Mouse (Mus musculus) neural tube, embryonic 15.5 days (tissue): ENCODE data around the gene Ciita. TPM values are rescaled to one million over a fixed set of nuclear protein-coding genes. Genes with fewer than 3 reads are reported as not detected.
A peak's percentile ranks its signal among the peaks of the same experiment; 100 is the strongest.

Source experiments
- ATAC-seq: fragments of 200-750 bp; cut with Nextera tagmentation; 2 replicates; pipeline ENCODE4 v1.8.0; 2017; ENCODE audit warnings: mild to moderate bottlenecking, moderate TSS enrichment, moderate library complexity; ENCODE audit not compliant: low FRiP score
- H3K27ac ChIP-seq: fragments of 300-500 bp; sonication (generic); replicated peaks from 2 replicates; pipeline ENCODE4 v1.5.1; 2015; ENCODE audit warnings: mild to moderate bottlenecking, inconsistent platforms
- H3K27me3 ChIP-seq: fragments of 300-500 bp; sonication (generic); replicated peaks from 2 replicates; pipeline ENCODE4 v1.6.1; 2015; ENCODE audit warnings: inconsistent platforms
- H3K36me3 ChIP-seq: fragments of 300-500 bp; sonication (generic); 2 replicates; pipeline ENCODE4 v1.6.1; 2015; ENCODE audit warnings: inconsistent platforms
- H3K4me1 ChIP-seq: fragments of 300-500 bp; sonication (generic); 2 replicates; pipeline ENCODE4 v1.6.1; 2015; ENCODE audit warnings: inconsistent platforms
- H3K4me2 ChIP-seq: fragments of 300-500 bp; sonication (generic); 2 replicates; pipeline ENCODE4 v1.6.1; 2015; ENCODE audit warnings: inconsistent platforms, mild to moderate bottlenecking, moderate library complexity
- H3K4me3 ChIP-seq: fragments of 300-500 bp; sonication (generic); replicated peaks from 2 replicates; pipeline ENCODE4 v1.5.1; 2015; ENCODE audit warnings: mild to moderate bottlenecking, inconsistent platforms
- H3K9ac ChIP-seq: fragments of 300-500 bp; sonication (generic); replicated peaks from 2 replicates; pipeline ENCODE4 v1.6.1; 2015; ENCODE audit warnings: mild to moderate bottlenecking, inconsistent platforms
- H3K9me3 ChIP-seq: fragments of 300-500 bp; sonication (generic); replicated peaks from 2 replicates; pipeline ENCODE4 v1.6.1; 2016; ENCODE audit warnings: inconsistent platforms
- WGBS: fragments of 180-500 bp; shearing (Covaris S2); methylation state at CpG from one replicate; pipeline ENCODE4 v1.1.7; 2015; ENCODE audit warnings: mixed read lengths; 5-methylcytosine and 5-hydroxymethylcytosine counted together
- polyA plus RNA-seq: library from polyadenylated mRNA; unstranded; fragments of >200 nt; fragmentation: Nextera tagmentation; extraction: Ambion mirVana; gene quantifications from 2 replicates; pipeline ENCODE4 v1.2.1, GENCODE M21; 2015

The Ciita gene
- polyA plus RNA-seq, 1 experiment from 2014 or later, result 0.47 TPM

DNA sequence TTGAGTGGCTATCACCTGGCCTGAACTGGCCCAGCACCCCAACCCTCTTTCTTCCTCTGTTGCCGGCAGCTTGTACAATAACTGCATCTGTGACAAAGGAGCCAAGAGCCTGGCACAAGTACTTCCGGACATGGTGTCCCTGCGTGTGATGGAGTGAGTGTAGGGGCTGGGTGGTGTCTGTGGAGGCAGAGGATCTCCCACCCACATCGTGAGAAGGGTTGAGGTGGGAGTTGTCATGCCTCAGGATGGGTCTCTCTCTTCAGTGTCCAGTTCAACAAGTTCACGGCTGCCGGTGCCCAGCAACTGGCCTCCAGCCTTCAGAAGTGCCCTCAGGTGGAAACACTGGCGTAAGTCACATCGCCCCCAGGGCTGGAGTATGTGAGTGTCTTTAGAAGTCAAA lies 43.8 kb downstream of the Ciita start:
- no peak overlapping the region for H3K4me3 ChIP-seq
- 93% methylated on average over 8 of the region's 8 CpGs for WGBS
- no peak overlapping the region for H3K9ac ChIP-seq
- ATAC-seq, result no peak
- no peaks in the 10 kb centered on the region for H3K36me3 ChIP-seq
- no peak overlapping the region for H3K27ac ChIP-seq
- H3K27me3 ChIP-seq, result no peaks in the 10 kb centered on the region
- H3K4me1 ChIP-seq, result no peaks in the 10 kb centered on the region
- no peak overlapping the region for H3K4me2 ChIP-seq
- no peaks in the 10 kb centered on the region for H3K9me3 ChIP-seq

GRCm38 (mm10) chr16:10524866-10525609 lies 45.2 kb downstream of the Ciita start:
- Histone ChIP-seq H3K4me3 (no peak overlapping the region), H3K27me3 (no peaks in the 10 kb centered on the region), H3K9me3 (no peaks in the 10 kb centered on the region), H3K4me2 (no peak overlapping the region), H3K4me1 (no peaks in the 10 kb centered on the region), H3K36me3 (peaks cover 5% of the 10 kb centered on the region; the same call in 1 of the 2 replicates), H3K9ac (no peak overlapping the region), H3K27ac (no peak overlapping the region)
- no peak for ATAC-seq
- WGBS, result 89% methylated on average over 4 of the region's 4 CpGs

DNA sequence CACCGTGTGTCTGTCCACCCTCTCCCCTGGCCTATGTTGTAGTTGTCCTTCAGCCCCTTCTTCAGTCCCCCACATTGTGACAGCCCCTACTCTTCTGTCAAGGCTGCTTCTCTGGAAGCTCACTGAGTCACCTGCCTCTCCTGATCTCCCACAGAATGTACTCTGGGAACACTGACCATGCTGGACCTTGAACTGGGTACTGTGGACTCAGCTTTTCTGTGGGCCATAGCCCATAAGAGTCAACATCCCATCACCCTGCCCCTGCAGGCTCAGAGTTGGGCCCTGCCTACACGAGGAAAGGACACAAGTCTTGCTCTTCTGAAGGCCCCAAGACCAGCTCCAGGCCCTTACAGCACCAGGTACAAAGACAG lies 45.7 kb downstream of the Ciita start:
- Histone ChIP-seq H3K27me3 (no peaks in the 10 kb centered on the region), H3K27ac (no peak overlapping the region), H3K4me2 (no peak overlapping the region), H3K4me3 (no peak overlapping the region), H3K9me3 (no peaks in the 10 kb centered on the region), H3K9ac (no peak overlapping the region), H3K36me3 (peaks cover 11% of the 10 kb centered on the region; the same call in 1 of the 2 replicates), H3K4me1 (no peaks in the 10 kb centered on the region)
- no peak for ATAC-seq
- 69% methylated on average over 2 of the region's 2 CpGs for WGBS

DNA sequence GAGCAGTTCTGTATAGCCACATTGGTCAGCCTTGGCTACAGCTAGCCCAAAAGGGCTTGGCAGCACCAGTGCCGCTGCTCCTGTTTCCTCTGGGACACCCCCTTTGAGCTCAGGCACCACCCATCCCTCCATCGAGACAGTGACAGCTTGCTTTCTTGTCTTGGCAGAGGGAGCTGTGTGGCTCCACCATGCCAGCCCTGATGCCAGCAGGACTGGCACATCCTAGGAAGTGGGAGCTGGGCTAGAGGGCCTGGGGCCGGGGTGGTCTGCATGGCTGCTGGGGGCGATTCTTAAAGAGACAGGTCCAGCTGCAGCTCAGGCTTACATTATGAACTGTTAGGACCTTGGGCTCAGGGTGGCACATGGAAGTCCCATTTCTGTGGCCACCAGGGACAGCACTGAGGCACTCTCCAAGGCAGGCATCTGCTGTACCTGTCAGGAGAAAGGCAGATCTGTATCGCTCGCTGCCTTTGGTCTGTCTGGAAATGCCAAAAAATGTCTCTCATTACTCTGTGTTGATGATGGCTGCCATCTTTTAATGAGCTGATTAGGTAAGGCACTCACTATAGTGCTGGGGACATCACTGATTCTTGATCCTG lies 47.3 kb downstream of the Ciita start:
- Histone ChIP-seq H3K4me2 (no peak overlapping the region), H3K9ac (no peak overlapping the region), H3K36me3 (peaks cover 19% of the 10 kb centered on the region; the same call in 1 of the 2 replicates), H3K4me1 (no peaks in the 10 kb centered on the region), H3K27ac (no peak overlapping the region), H3K9me3 (no peaks in the 10 kb centered on the region), H3K27me3 (no peaks in the 10 kb centered on the region), H3K4me3 (no peak overlapping the region)
- no peak for ATAC-seq
- WGBS, result 78% methylated on average over 6 of the region's 6 CpGs

DNA sequence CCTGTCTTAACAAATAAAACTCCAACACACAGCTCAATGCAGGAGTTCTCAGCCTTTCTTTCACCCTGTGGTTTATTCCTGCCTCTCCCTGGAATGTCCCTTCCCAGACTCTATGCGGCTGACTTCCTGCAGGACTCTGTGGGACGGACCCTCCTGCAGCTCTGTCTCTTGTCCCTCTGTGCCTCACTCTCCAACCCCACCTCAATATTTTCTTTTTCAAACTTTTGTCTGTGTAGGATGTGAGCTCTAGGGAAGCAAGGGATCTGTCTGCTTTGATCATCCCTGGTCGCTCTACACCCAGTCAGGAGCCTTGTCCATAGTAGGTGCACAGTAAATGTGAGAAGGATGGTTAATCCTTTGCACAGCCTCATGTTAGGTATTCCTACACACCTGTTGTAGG lies 48.5 kb downstream of the Ciita start:
- H3K9ac ChIP-seq, result no peak overlapping the region

GRCm38 (mm10) chr16:10530179-10530578 lies 50.3 kb downstream of the Ciita start:
- peaks cover 19% of the 10 kb centered on the region; the same call in 1 of the 2 replicates for H3K36me3 ChIP-seq
- H3K4me3 ChIP-seq, result no peak overlapping the region
- 95% methylated on average over 4 of the region's 4 CpGs for WGBS
- no peak overlapping the region for H3K4me2 ChIP-seq
- ATAC-seq, result no peak
- H3K9ac ChIP-seq, result no peak overlapping the region
- no peak overlapping the region for H3K27ac ChIP-seq
- no peaks in the 10 kb centered on the region for H3K27me3 ChIP-seq
- no peaks in the 10 kb centered on the region for H3K9me3 ChIP-seq
- peaks cover 3% of the 10 kb centered on the region; the same call in 1 of the 2 replicates for H3K4me1 ChIP-seq

More for the DNA sequence above, 48.5 kb downstream of the Ciita start:
- no peak for ATAC-seq
- Histone ChIP-seq H3K4me3 (no peak overlapping the region), H3K4me1 (no peaks in the 10 kb centered on the region), H3K36me3 (peaks cover 19% of the 10 kb centered on the region; the same call in 1 of the 2 replicates), H3K9me3 (no peaks in the 10 kb centered on the region), H3K4me2 (no peak overlapping the region), H3K27ac (no peak overlapping the region), H3K27me3 (no peaks in the 10 kb centered on the region)
- WGBS, result 88% methylated on average over 3 of the region's 3 CpGs

DNA sequence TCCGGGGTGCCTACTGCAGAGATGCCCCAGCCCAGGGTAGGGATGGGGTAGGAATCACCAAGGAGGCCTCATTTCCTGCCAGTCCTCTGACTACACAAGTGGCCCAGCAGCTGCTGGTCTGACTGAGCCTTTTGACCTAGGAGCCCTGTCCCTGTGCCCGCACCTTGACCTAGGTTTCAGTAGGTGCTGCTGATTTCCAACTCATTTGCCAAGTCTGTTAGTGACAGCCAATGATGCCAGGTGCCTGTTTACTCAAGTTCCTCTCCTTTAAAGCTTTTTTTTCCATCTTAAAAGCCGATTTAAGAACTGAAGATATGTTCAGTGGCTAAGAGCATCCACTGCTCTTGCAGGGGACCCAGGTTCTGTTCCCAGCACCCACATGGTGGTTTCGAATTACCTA lies 53.9 kb downstream of the Ciita start:
- Histone ChIP-seq H3K4me2 (no peak overlapping the region), H3K9me3 (no peaks in the 10 kb centered on the region), H3K4me1 (peaks cover 22% of the 10 kb centered on the region), H3K36me3 (peaks cover 19% of the 10 kb centered on the region; the same call in 1 of the 2 replicates), H3K9ac (no peak overlapping the region), H3K27ac (no peak overlapping the region), H3K4me3 (no peak overlapping the region), H3K27me3 (no peaks in the 10 kb centered on the region)
- no peak for ATAC-seq
- WGBS, result 95% methylated on average over 4 of the region's 4 CpGs

GRCm38 (mm10) chr16:10534567-10534966 lies 54.7 kb downstream of the Ciita start:
- no peak for ATAC-seq
- Histone ChIP-seq H3K36me3 (peaks cover 18% of the 10 kb centered on the region; the same call in 1 of the 2 replicates), H3K27ac (no peak overlapping the region), H3K9me3 (no peaks in the 10 kb centered on the region), H3K27me3 (no peaks in the 10 kb centered on the region), H3K4me3 (no peak overlapping the region), H3K4me1 (peaks cover 30% of the 10 kb centered on the region), H3K4me2 (no peak overlapping the region), H3K9ac (no peak overlapping the region)
- 75% methylated on average over 7 of the region's 7 CpGs for WGBS

DNA sequence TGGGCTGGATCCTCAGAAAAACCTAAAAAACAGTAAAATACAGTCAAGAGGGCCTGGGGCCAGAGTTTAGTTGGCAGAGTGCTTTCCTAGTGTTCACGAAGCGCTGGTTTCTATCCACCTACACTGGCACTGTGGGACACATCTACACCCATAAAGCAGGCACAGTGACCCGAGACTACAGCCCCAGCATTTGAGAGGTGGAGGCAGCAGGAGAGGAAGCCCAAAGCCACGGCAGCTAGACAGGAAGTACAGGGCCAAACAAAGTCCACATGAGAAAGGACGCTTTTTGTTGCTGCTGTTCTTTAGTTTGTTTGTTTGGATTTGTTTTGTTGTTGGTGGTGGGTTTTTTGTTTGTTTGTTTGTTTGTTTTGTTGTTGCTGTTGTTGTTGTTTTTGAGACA lies 56.5 kb downstream of the Ciita start:
- Histone ChIP-seq H3K4me3 (no peak overlapping the region), H3K36me3 (peaks cover 2% of the 10 kb centered on the region; the same call in 1 of the 2 replicates), H3K4me2 (no peak overlapping the region), H3K27me3 (no peaks in the 10 kb centered on the region), H3K9me3 (no peaks in the 10 kb centered on the region), H3K9ac (no peak overlapping the region), H3K4me1 (peaks cover 47% of the 10 kb centered on the region), H3K27ac (no peak overlapping the region)
- no peak for ATAC-seq
- WGBS, result 87% methylated on average over 5 of the region's 5 CpGs

- WGBS, result 79% methylated on average over 3 of the region's 3 CpGs
- Histone ChIP-seq H3K9me3 (no peaks in the 10 kb centered on the region), H3K4me2 (no peak overlapping the region), H3K36me3 (no peaks in the 10 kb centered on the region; the same call in 1 of the 2 replicates), H3K4me1 (peaks cover 54% of the 10 kb centered on the region), H3K27ac (no peak overlapping the region), H3K27me3 (no peaks in the 10 kb centered on the region), H3K9ac (no peak overlapping the region), H3K4me3 (no peak overlapping the region)
- no peak for ATAC-seq
Measured at GRCm38 (mm10) chr16:10536961-10537360, 57.1 kb downstream of the Ciita start.

DNA sequence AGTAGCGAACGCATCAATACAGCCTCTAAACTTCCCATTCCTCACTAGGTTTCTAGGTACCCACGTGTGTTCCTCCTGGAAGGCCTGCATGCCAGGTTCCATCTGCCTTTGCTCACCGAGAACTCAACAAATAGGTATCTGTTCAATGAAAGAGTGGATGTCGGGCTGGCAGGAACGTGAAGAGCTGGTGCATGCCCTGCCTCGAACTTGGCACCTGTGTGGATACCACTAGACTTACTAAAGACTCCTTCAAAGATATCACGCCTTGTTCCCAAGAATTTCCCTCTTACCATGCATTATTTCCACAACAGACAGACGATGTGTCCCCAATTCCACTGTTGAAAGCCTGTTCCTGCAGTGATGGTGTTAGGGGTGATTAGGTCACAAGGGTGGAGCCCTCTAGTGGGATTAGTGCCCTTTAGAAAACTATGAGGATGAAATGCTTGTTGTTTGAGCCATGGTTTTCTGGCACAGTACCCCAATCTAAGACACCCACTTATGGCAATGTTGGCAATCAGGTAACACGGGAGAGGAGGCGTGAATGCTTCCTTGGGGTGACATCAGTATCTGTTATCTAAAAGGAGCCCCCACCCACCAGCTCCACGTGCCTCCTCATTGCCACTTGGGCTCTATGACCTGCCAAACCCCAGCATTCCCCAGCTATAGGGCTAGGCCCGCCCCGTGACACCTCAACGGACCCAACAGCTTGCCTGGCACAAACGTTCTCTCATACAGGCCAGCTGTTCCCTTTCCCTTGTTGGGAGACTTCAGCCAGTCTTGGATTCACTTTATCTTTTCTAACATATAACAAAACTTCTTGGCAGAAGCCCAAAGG lies 61.1 kb downstream of the Ciita start:
- peak overlapping the region; percentile 84 for H3K9ac ChIP-seq
- ATAC-seq, result no peak
- H3K27ac ChIP-seq, result no peak overlapping the region
- H3K27me3 ChIP-seq, result no peaks in the 10 kb centered on the region
- 71% methylated on average over 16 of the region's 16 CpGs for WGBS
- peak overlapping the region; percentile 85 for H3K4me2 ChIP-seq
- peaks cover 61% of the 10 kb centered on the region for H3K4me1 ChIP-seq
- H3K9me3 ChIP-seq, result no peaks in the 10 kb centered on the region
- no peaks in the 10 kb centered on the region for H3K36me3 ChIP-seq
- H3K4me3 ChIP-seq, result peak overlapping the region; percentile 79
